Mouse (Mus musculus): ENCODE data around the gene Tcl1b2.

- TF ChIP-seq CTCF (IDR thresholded peaks at IDR 0.05; ENCODE audit: insufficient read depth, low read depth, low read length), result no peak
- TF ChIP-seq POLR2A (IDR thresholded peaks at IDR 0.05; ENCODE audit: insufficient read depth, low read depth, low read length), result no peak
Measured at GRCm38 (mm10) chr12:105112321-105112988, 33.4 kb upstream of the Tcl1b2 start.

All from olfactory bulb, adult 2 months (tissue).